Mouse (Mus musculus) gastrocnemius, postnatal 36 days (tissue): Measurements from ENCODE around the gene Kng2. TPM values are rescaled to one million over a fixed set of nuclear protein-coding genes. Genes with fewer than 3 reads are reported as not detected.
"Not testable (repeated sequence)": the region's sequence is repeated elsewhere in the genome, so short reads cannot be mapped to it uniquely, and the experiment has no call there.

Experiments
- DNase-seq, 2 experiments: peaks; one replicate each; pipeline ENCODE4 v3.0.0; 2022
- intact Hi-C: fragments of 180-260 bp; cut with DNase I; formaldehyde crosslinking; loops from one replicate; pipeline ENCODE4 v1.15.1; 2025
- total RNA-seq, 2 experiments: library from RNA; stranded (reverse); gene quantifications; 2 replicates each; pipeline ENCODE4 v1.2.3; 2021

Gene Kng2
- total RNA-seq, 2 experiments from 2014 or later, result 0.54 TPM; not detected in 1

DNA sequence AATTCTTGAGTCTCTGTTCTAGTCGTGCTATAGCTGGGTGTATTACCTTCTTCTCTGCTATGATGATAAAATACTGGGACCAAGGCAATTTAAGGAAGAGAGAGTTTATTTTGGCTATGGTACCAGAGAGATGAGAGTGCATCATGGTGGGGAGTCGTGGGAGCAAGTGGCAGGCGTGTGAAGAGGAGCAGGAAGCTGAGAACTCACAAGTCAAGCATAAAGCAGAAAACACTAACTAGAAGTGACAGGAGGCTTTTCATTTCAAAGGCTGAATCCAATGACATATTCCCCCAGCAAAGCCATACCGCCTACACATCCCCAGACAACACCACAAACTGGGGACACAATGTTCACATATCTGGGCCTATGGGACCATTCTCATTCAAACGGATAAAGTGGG, 67.0 kb downstream of the Kng2 start:
- intact Hi-C loops, result no loop called here
- DNase-seq, result no peak

DNA sequence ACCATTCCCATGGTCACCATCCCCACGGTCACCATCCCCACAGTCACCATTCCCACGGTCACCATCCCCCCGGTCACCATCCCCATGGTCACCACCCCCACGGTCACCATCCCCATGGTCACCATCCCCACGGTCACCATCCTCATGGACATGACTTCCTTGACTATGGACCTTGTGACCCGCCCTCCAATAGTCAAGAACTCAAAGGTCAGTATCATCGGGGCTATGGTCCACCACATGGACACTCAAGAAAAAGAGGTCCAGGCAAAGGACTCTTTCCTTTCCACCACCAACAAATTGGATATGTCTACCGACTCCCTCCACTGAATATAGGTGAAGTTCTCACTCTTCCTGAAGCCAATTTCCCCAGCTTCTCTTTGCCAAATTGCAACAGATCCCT, 68.2 kb downstream of the Kng2 start:
- intact Hi-C loops, result no loop called here

DNA sequence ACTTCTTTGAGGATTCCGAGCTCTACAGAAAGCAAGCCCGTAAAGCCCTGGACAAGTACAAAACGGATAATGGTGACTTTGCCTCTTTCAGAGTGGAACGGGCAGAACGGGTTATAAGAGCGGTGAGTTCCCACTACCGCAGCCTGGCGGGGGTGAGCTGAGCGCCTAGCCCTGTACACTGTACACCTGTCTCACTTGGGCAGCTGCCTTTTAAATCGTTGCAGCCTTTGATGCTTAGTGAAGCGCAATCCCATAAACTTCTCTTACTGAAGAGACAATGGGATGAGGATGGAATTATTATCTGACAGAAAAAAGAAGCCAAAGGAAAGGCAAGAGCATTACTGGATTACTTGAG, 73.2 kb downstream of the Kng2 start:
- DNase-seq, result no peak
- intact Hi-C loops, result no loop called here

More for the DNA sequence above, 68.2 kb downstream of the Kng2 start:
- DNase-seq, result no peak

DNA sequence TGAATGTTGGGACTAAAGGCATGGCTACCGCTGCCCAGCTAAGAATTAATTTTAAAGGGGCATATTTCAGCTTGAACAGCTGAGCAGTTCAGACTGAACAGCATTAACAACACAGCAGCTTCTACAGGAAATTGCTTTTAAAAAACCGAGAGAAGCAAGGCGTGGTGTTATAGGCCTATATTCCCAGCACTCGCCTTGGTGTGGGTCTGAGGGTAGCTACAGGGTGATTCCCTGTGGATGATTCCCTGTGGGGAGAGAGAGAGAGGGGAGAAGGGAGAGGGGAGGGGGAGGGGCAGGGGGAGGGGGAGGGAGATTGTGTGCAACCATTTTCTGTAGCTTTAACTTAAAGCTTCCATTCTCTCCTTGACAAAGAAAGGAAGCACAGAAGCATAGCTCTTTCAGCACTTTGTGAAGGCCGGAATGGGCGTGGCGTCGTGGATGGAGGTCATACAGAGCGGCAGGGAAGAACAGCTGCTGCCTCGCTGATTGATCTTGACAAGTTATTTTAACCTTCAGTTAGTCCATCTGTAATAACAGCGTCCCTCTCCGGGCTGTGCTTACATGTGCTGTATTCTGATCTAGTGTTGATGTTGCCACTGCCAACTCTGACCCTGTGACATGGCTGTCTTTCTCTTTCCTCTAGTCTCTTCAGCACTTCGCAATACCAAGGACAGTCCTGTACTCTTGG, 73.7 kb downstream of the Kng2 start:
- no peak for DNase-seq
- intact Hi-C loops, result no loop called here

DNA sequence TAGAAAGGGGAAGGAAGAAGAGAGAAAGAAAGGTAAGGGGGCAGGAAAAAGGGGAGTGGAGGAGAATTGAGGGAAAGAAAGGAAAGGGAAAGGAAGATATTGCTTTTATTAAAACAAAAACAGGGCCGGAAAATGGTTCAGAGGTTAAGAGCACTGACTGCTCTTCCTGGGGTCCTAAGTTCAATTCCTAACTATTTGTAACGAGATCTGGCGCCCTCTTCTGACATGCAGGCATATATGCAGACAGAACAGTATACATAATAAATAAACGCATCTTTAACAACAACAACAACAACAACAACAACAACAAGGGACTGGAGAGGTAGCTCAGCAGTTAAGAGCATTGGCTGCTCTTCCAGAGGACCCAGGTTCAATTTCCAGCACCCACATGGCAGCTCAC, 76.2 kb downstream of the Kng2 start:
- intact Hi-C loops, result no loop called here
- no peak for DNase-seq

- DNase-seq, result no peak
- intact Hi-C loops, result no loop called here
Observed at GRCm38 (mm10) chr16:22950840-22951395, 78.4 kb downstream of the Kng2 start, which contains the start of gene Hrg. Gene Hrg, plus strand, starts transcription at chr16:22951072.

- no peak for DNase-seq
- intact Hi-C loops, result no loop called here
Observed at GRCm38 (mm10) chr16:22947371-22947770, 81.9 kb downstream of the Kng2 start.

- DNase-seq, intact Hi-C loops: not testable (repeated sequence)
Observed at GRCm38 (mm10) chr16:22941825-22942476, 87.3 kb downstream of the Kng2 start.

DNA sequence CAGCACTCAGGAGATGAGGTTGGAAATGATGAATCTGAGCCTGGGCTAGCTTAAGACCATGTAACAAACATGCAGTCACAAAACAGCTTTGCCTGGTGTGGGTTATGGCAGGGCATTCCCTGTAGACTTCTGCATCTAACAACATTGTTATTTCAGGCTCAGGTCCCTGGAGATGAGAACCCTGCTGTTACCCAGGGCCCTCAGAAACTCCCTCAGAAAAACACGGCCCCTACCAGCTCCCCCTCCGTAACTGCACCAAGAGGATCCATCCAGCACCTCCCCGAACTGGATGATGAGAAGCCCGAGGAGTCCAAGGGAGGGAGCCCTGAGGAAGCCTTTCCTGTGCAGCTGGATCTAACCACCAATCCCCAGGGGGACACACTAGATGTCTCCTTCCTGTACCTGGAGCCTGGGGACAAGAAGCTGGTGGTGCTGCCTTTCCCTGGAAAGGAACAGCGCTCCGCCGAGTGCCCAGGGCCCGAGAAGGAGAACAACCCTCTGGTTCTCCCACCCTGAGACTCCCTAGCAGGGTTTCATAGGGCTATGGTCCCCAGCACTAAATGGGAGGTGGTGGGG, 90.1 kb downstream of the Kng2 start:
- intact Hi-C loops, result no loop called here
- DNase-seq, result no peak

- DNase-seq, result no peak
Observed at GRCm38 (mm10) chr16:22938541-22938940, 90.7 kb downstream of the Kng2 start.

GRCm38 (mm10) chr16:22937631-22938030, 91.7 kb downstream of the Kng2 start:
- intact Hi-C loops, result no loop called here
- DNase-seq, result no peak

More at GRCm38 (mm10) chr16:22938541-22938940, 90.7 kb downstream of the Kng2 start:
- intact Hi-C loops, result no loop called here

Other genes starting within 250 kb of the Kng2 start
- gene Crygs, start 217.9 kb downstream of the Kng2 start, total RNA-seq, result not detected
- gene Tbccd1, start 171.8 kb downstream of the Kng2 start, total RNA-seq, result 1 to 10 TPM; 4.5 to 6.4 TPM
- 10 to 100 TPM; 36.3 to 36.7 TPM for gene Dnajb11, start 171.6 kb downstream of the Kng2 start, total RNA-seq
- under 1 TPM in 1 of 2 experiments, not detected in 1; 0.97 TPM for gene Ahsg, start 138.2 kb downstream of the Kng2 start, total RNA-seq
- gene Fetub, start 111.1 kb downstream of the Kng2 start, total RNA-seq, result under 1 TPM in 1 of 2 experiments, not detected in 1; 0.18 TPM
- not detected for gene Hrg, start 78.4 kb downstream of the Kng2 start, total RNA-seq
- gene Kng1, start 28.4 kb upstream of the Kng2 start, total RNA-seq, result under 1 TPM in 1 of 2 experiments, not detected in 1; 0.43 TPM
- 100 to 1,000 TPM; 380 to 417 TPM for gene Eif4a2, start 78.0 kb upstream of the Kng2 start, total RNA-seq
- gene Rfc4, start 98.3 kb upstream of the Kng2 start, total RNA-seq, result 1 to 10 TPM; 5.8 to 7.1 TPM
- gene Adipoq, start 117.1 kb upstream of the Kng2 start, total RNA-seq, result 10 to 100 TPM in 1 of 2 experiments, 1 to 10 TPM in 1; 5.6 to 13.1 TPM
- 1 to 10 TPM; 2.4 to 3.2 TPM for gene St6gal1, start 195.3 kb upstream of the Kng2 start, total RNA-seq